Mouse (Mus musculus) heart, embryonic 16.5 days (tissue): ENCODE results near the gene Olfr165. TPM values are rescaled to one million over a fixed set of nuclear protein-coding genes. Genes with fewer than 3 reads are reported as not detected.
"Not testable (repeated sequence)": the region's sequence is repeated elsewhere in the genome, so short reads cannot be mapped to it uniquely, and the experiment has no call there.

ENCODE experiments used
- ATAC-seq: fragments of 200-750 bp; cut with Nextera tagmentation; replicated peaks from 2 replicates; pipeline ENCODE4 v1.8.0; 2017; ENCODE audit warnings: moderate number of reproducible peaks; ENCODE audit not compliant: insufficient read depth, low FRiP score; ENCODE audit errors: extremely low read depth
- H3K27ac ChIP-seq: fragments of 300-500 bp; sonication (generic); 2 replicates; pipeline ENCODE4 v1.5.1; 2014; ENCODE audit warnings: mild to moderate bottlenecking, low read length, control low read depth, moderate library complexity
- H3K27me3 ChIP-seq: fragments of 300-500 bp; sonication (generic); 2 replicates; pipeline ENCODE4 v1.6.1; 2014; ENCODE audit warnings: low read length, mixed read lengths; ENCODE audit not compliant: control insufficient read depth, insufficient read depth
- H3K36me3 ChIP-seq: fragments of 300-500 bp; sonication (generic); 2 replicates; pipeline ENCODE4 v1.6.1; 2014; ENCODE audit not compliant: control insufficient read depth, insufficient read depth
- H3K4me1 ChIP-seq: fragments of 300-500 bp; sonication (generic); 2 replicates; pipeline ENCODE4 v1.6.1; 2014; ENCODE audit warnings: low read length, mixed read lengths; ENCODE audit not compliant: control insufficient read depth, insufficient read depth
- H3K4me2 ChIP-seq: fragments of 300-500 bp; sonication (generic); 2 replicates; pipeline ENCODE4 v1.6.1; 2014; ENCODE audit warnings: low read depth, mild to moderate bottlenecking, control low read depth, low read length
- H3K4me3 ChIP-seq: fragments of 300-500 bp; sonication (generic); 2 replicates; pipeline ENCODE4 v1.5.1; 2014; ENCODE audit warnings: mild to moderate bottlenecking, control low read depth, low read length
- H3K9ac ChIP-seq: fragments of 300-500 bp; sonication (generic); 2 replicates; pipeline ENCODE4 v1.6.1; 2014; ENCODE audit warnings: low read length, control low read depth
- H3K9me3 ChIP-seq: fragments of 300-500 bp; sonication (generic); replicated peaks from 2 replicates; pipeline ENCODE4 v1.6.1; 2016; ENCODE audit warnings: low read length; ENCODE audit not compliant: control insufficient read depth
- WGBS: fragments of 180-500 bp; shearing (Covaris S2); extraction: QIAGEN DNeasy Blood & Tissue Kit; methylation state at CpG from one replicate; pipeline ENCODE4 v1.1.7; 2014; 5-methylcytosine and 5-hydroxymethylcytosine counted together
- polyA plus RNA-seq: library from polyadenylated mRNA; unstranded; fragments of >200 nt; fragmentation: Nextera tagmentation; extraction: Ambion mirVana; gene quantifications from 2 replicates; pipeline ENCODE4 v1.2.1, GENCODE M21; 2015

The Olfr165 gene
- polyA plus RNA-seq, result not detected in 2 replicates

DNA sequence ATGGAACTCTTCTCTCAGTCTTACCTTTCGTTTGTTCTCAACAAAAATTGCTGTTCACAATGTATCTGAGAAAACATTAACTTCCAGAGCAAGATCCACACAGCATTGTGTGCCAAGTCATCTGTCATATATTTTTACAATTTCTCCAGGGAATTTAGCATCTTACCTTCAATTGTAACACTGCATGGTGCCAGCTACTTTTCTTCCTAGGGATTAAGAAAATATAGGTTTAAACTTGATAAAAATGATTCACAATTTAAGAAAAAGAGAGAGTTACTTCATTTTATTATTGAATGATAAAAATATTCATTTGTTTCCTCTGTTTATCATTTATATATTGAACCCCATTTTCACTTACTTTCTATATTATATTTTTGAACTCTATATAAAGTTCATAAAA is at the start of gene Olfr165:
Olfr165 (minus strand) TSS at position 101 of the 400 bp plus-strand sequence.
- Histone ChIP-seq H3K36me3 (no peaks in the 10 kb centered on the region), H3K9me3 (no peaks in the 10 kb centered on the region), H3K4me1 (no peaks in the 10 kb centered on the region), H3K27ac (no peak within 1 kb of the TSS), H3K4me3 (no peak within 1 kb of the TSS), H3K9ac (no peak within 1 kb of the TSS), H3K27me3 (no peaks in the 10 kb centered on the region), H3K4me2 (no peak within 1 kb of the TSS)
- WGBS, result 42% methylated on average over 1 of the region's 1 CpGs
- ATAC-seq, result no peak

- no peaks in the 10 kb centered on the region for H3K36me3 ChIP-seq
- H3K27me3 ChIP-seq, result no peaks in the 10 kb centered on the region
- H3K4me1 ChIP-seq, result no peaks in the 10 kb centered on the region
- WGBS, result 79% methylated on average over 1 of the region's 1 CpGs
- no peaks in the 10 kb centered on the region for H3K9me3 ChIP-seq
- no peak overlapping the region for H3K27ac ChIP-seq
- no peak overlapping the region for H3K4me3 ChIP-seq
- no peak overlapping the region for H3K4me2 ChIP-seq
- no peak for ATAC-seq
- H3K9ac ChIP-seq, result no peak overlapping the region
Observed at GRCm38 (mm10) chr16:19464365-19464764, 41.4 kb upstream of the Olfr165 start.

GRCm38 (mm10) chr16:19458741-19459140 is 35.8 kb upstream of the Olfr165 start:
- not testable (repeated sequence) for H3K4me2 ChIP-seq, H3K36me3 ChIP-seq, H3K9me3 ChIP-seq, H3K9ac ChIP-seq, H3K4me3 ChIP-seq, H3K4me1 ChIP-seq, H3K27me3 ChIP-seq, H3K27ac ChIP-seq, ATAC-seq
- WGBS, result 71% methylated on average over 4 of the region's 4 CpGs

- Histone ChIP-seq H3K9ac (no peak overlapping the region), H3K4me1 (no peaks in the 10 kb centered on the region), H3K4me3 (no peak overlapping the region), H3K9me3 (no peaks in the 10 kb centered on the region), H3K4me2 (no peak overlapping the region), H3K27ac (no peak overlapping the region), H3K36me3 (no peaks in the 10 kb centered on the region), H3K27me3 (no peaks in the 10 kb centered on the region)
- ATAC-seq, result no peak
- 58% methylated on average over 3 of the region's 3 CpGs for WGBS
Observed at GRCm38 (mm10) chr16:19387984-19388383, 35.0 kb downstream of the Olfr165 start.

Other genes starting within 250 kb of the Olfr165 start
- not detected in 2 replicates for gene Olfr164, start 109.1 kb downstream of the Olfr165 start, polyA plus RNA-seq
- gene Olfr166, start 60.6 kb upstream of the Olfr165 start, polyA plus RNA-seq, result not detected in 2 replicates
- not detected in 2 replicates for gene Olfr167, start 99.1 kb upstream of the Olfr165 start, polyA plus RNA-seq
- not detected in 2 replicates for gene Olfr168, start 112.4 kb upstream of the Olfr165 start, polyA plus RNA-seq
- not detected in 2 replicates for gene Olfr169, start 148.7 kb upstream of the Olfr165 start, polyA plus RNA-seq
- gene Olfr170, start 188.7 kb upstream of the Olfr165 start, polyA plus RNA-seq, result not detected in 2 replicates
- gene Olfr171, start 206.8 kb upstream of the Olfr165 start, polyA plus RNA-seq, result not detected in 2 replicates